ENCODE assay signal across 8 mouse cellular contexts in the genomic region with DNA sequence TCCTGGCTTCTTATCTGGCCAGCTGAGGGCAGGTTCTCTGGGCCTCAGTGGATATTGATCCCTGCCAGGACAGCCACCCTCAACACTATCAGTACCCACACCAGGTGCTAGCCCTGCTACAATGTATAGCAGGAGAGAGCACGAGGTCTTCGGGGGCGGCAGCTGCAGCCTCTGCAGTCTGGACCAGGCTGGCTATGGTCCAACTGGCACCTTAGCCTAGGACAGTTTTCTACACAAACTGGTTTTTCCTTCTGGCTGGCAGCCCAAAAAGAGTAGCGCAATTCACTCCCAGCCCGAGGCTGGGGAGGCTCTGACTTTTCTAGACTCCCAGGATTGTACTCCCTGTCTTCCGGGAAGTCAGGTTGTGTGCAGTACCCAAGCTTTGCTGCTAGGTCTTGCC. TPM values are rescaled to one million over a fixed set of nuclear protein-coding genes. Genes with fewer than 3 reads are reported as not detected.
DNase-seq lines count a peak whose midpoint lies in the region; ATAC-seq lines count a peak whose summit lies in the region.
"Had no signal": no experiment of that assay in that cellular context is flagged by ENCODE, and none has a peak within 500 bp of the region (broad histone marks: within the 10 kb centered on the region; RNA-seq: fewer than 3 reads in every experiment).

No protein-coding gene starts in this region.

- H3K4me3 ChIP-seq in midbrain, embryonic 15.5 days: no peak overlapping the region
- no peak overlapping the region for H3K4me3 ChIP-seq in midbrain, embryonic 13.5 days (replicated peaks)
- H3K4me3 ChIP-seq in limb, embryonic 13.5 days: no peak overlapping the region

- peaks cover 5% of the 10 kb centered on the region; the same call in 1 of the 2 replicates for H3K27me3 ChIP-seq in midbrain, embryonic 15.5 days (replicated peaks)
- H3K27me3 ChIP-seq in midbrain, embryonic 13.5 days: peaks cover 31% of the 10 kb centered on the region
- peaks cover 50% of the 10 kb centered on the region for H3K27me3 ChIP-seq in limb, embryonic 13.5 days

- peaks cover 33% of the 10 kb centered on the region for H3K4me1 ChIP-seq in midbrain, embryonic 15.5 days
- peaks cover 35% of the 10 kb centered on the region for H3K4me1 ChIP-seq in midbrain, embryonic 13.5 days (replicated peaks)
- peaks cover 32% of the 10 kb centered on the region for H3K4me1 ChIP-seq in limb, embryonic 13.5 days

- 47% methylated on average over 6 of the region's 6 CpGs for WGBS in midbrain, embryonic 15.5 days
- WGBS in midbrain, embryonic 13.5 days: 57% methylated on average over 6 of the region's 6 CpGs
- WGBS in limb, embryonic 13.5 days: 48% methylated on average over 6 of the region's 6 CpGs

- H3K36me3 ChIP-seq in midbrain, embryonic 15.5 days (replicated peaks): no peaks in the 10 kb centered on the region
- no peaks in the 10 kb centered on the region for H3K36me3 ChIP-seq in midbrain, embryonic 13.5 days
- H3K36me3 ChIP-seq in limb, embryonic 13.5 days: no peaks in the 10 kb centered on the region

- H3K4me2 ChIP-seq in midbrain, embryonic 15.5 days: peak overlapping the region; percentile 82; the same call in 1 of the 2 replicates
- no peak overlapping the region; the same call in 1 of the 2 replicates for H3K4me2 ChIP-seq in midbrain, embryonic 13.5 days (replicated peaks)
- peak overlapping the region; percentile 95 for H3K4me2 ChIP-seq in limb, embryonic 13.5 days (replicated peaks)

- no peak overlapping the region for H3K9ac ChIP-seq in midbrain, embryonic 15.5 days
- H3K9ac ChIP-seq in midbrain, embryonic 13.5 days (replicated peaks): no peak overlapping the region
- H3K9ac ChIP-seq in limb, embryonic 13.5 days: no peak overlapping the region

- no peaks in the 10 kb centered on the region for H3K9me3 ChIP-seq in midbrain, embryonic 15.5 days
- H3K9me3 ChIP-seq in midbrain, embryonic 13.5 days: no peaks in the 10 kb centered on the region
- H3K9me3 ChIP-seq in limb, embryonic 13.5 days: no peaks in the 10 kb centered on the region

- peak; percentile 43 for DNase-seq in ovary, adult 18-20 months (ENCODE audit: low spot score)
- DNase-seq in spleen, adult 18-20 months: no peak
- DNase-seq in layer of hippocampus, adult 9-11 months: no peak

- ATAC-seq in midbrain, embryonic 15.5 days (replicated peaks): 0 out of 2 replicates have a peak, but pooled peaks have one; percentile 11
- ATAC-seq in midbrain, embryonic 13.5 days: no peak
- ATAC-seq in common myeloid progenitor, adult 5-6 weeks (replicated peaks; ENCODE audit: low read depth, poor library complexity, severe bottlenecking): 0 out of 2 replicates have a peak, but pooled peaks have one; percentile 19
- no peak for ATAC-seq in limb, embryonic 13.5 days (ENCODE audit: low FRiP score, low read depth)

- no peak overlapping the region for H3K27ac ChIP-seq in midbrain, embryonic 15.5 days
- H3K27ac ChIP-seq in midbrain, embryonic 13.5 days: no peak overlapping the region
- H3K27ac ChIP-seq in limb, embryonic 13.5 days: no peak overlapping the region

RNA-seq across cellular contexts. Expression of a gene that starts 0.9 kb away (rescaled TPM):
- polyA plus RNA-seq in midbrain, embryonic 15.5 days (2015; fragmentation: Nextera tagmentation; extraction: Ambion mirVana): 34.2 and 41.3 TPM in 2 replicates
- 14.2 and 14.5 TPM in 2 replicates for polyA plus RNA-seq in midbrain, embryonic 13.5 days (2015; fragmentation: Nextera tagmentation; extraction: Ambion mirVana)
- not detected in 2 replicates for total RNA-seq in common myeloid progenitor, adult 5-6 weeks (2017)
- polyA plus RNA-seq in limb, embryonic 13.5 days (2015; fragmentation: Nextera tagmentation; extraction: Ambion mirVana): 6.3 and 6.8 TPM in 2 replicates

RNA-seq across cellular contexts. Expression of a gene that starts 25.6 kb away (rescaled TPM):
- 0.14 TPM in 1 of 2 replicates, not detected in the other for polyA plus RNA-seq in midbrain, embryonic 15.5 days (2015; fragmentation: Nextera tagmentation; extraction: Ambion mirVana)
- not detected in 2 replicates for polyA plus RNA-seq in midbrain, embryonic 13.5 days (2015; fragmentation: Nextera tagmentation; extraction: Ambion mirVana)
- not detected in 2 replicates for total RNA-seq in common myeloid progenitor, adult 5-6 weeks (2017)
- polyA plus RNA-seq in limb, embryonic 13.5 days (2015; fragmentation: Nextera tagmentation; extraction: Ambion mirVana): not detected in 2 replicates
- polyA plus RNA-seq: heart, postnatal 0 days had no signal

RNA-seq across cellular contexts. Expression of a gene that starts 39.3 kb away (rescaled TPM):
- polyA plus RNA-seq in midbrain, embryonic 15.5 days (2015; fragmentation: Nextera tagmentation; extraction: Ambion mirVana): 0.50 and 0.74 TPM in 2 replicates
- polyA plus RNA-seq in midbrain, embryonic 13.5 days (2015; fragmentation: Nextera tagmentation; extraction: Ambion mirVana): 0.46 TPM in 1 of 2 replicates, not detected in the other
- 1.1 and 4.9 TPM in 2 replicates for total RNA-seq in common myeloid progenitor, adult 5-6 weeks (2017)
- polyA plus RNA-seq in limb, embryonic 13.5 days (2015; fragmentation: Nextera tagmentation; extraction: Ambion mirVana): 0.42 TPM in 1 of 2 replicates, not detected in the other
- polyA plus RNA-seq: heart, postnatal 0 days had no signal

Comparison
In these comparisons a context has a peak if more than half of its experiments do, and no peak if none do; other contexts are left out.
1. ATAC-seq: peak in midbrain, embryonic 15.5 days (single experiment) and common myeloid progenitor, adult 5-6 weeks (single experiment); none in midbrain, embryonic 13.5 days (single experiment) and limb, embryonic 13.5 days (single experiment).